Mouse (Mus musculus): ENCODE measurements around the gene Foxd1. TPM values are rescaled to one million over a fixed set of nuclear protein-coding genes. Genes with fewer than 3 reads are reported as not detected.

The Foxd1 gene
- polyA plus RNA-seq, 1 experiment from 2014 or later: 4.4 TPM

DNA sequence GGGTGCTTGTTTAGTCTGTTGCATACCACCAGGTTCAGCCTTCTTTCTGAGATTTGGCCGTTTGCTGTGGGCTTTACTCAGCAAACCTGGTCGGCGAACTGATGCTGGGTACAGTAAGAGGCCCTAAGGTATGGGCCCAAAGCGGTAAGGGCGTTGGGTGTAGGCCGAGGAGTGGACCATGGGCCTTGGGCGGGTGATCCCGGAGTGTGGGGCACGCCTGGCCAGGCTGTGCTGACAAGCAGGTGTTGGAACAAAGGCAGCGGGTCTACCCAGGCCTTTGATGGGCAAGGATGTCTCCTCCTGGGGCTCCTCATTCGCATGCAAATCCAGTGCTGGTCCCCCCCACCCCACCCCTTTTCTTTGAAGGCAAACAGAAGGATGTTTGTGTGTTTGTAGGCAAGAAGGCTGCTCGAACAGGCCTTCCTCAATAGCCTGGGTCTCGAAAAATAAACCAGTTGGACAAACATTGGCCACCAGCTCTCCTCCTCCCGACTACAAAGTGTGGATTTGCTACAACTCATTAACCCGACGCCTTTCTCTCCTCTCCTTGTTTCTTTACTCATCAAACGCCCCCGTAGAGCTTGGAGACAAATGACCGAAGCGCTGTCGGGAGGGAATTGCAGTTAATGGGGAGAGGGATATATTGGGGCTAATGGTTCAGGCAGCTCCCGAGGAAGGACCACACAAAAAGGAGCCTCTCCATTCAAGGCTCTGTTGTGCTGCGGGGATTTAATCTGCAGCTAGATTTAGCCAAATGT is 4.6 kb downstream of the Foxd1 start:
- under 1% methylated on average over 23 of the region's 23 CpGs for WGBS
- Histone ChIP-seq H3K9ac (ENCODE audit: low read length) (0 out of 2 replicates have a peak overlapping the region, but pooled peaks have one; percentile 24), H3K4me2 (peak overlapping the region; percentile 18; the same call in 1 of the 2 replicates), H3K27me3 (ENCODE audit: control insufficient read depth, insufficient read depth, low read length) (peaks cover 90% of the 10 kb centered on the region), H3K4me3 (ENCODE audit: low read depth, low read length) (peak overlapping the region; percentile 15; the same call in 1 of the 2 replicates), H3K36me3 (ENCODE audit: control insufficient read depth, insufficient read depth, low read length) (no peaks in the 10 kb centered on the region), H3K4me1 (ENCODE audit: control insufficient read depth, insufficient read depth, low read length) (peaks cover 17% of the 10 kb centered on the region), H3K9me3 (ENCODE audit: control insufficient read depth, low read length) (no peaks in the 10 kb centered on the region), H3K27ac (ENCODE audit: low read depth, low read length) (0 out of 2 replicates have a peak overlapping the region, but pooled peaks have one; percentile 14)
- DNase-seq (ENCODE audit: low spot score, missing footprints): peak; percentile 94
- peak; percentile 31 for ATAC-seq (ENCODE audit: low FRiP score)

DNA sequence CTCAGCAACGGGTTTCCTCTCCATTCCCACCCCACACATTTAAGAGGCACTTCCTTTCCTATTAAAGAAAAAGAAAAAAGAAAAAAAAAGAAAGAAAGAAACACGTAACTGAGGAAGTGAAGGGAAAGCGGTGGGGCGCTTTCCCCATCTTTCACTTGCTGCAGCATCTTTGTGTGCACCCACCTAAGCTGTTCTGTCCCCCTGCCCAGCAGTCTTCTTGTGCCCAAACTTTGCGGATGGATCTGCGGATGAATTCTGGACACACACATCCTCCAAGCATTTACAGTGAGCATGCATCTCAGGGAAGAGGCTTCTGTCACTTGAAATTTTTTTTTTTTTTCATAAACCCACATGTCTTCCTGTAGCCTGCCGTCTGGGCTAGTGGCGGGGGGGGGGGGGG is 5.3 kb downstream of the Foxd1 start:
- peak; percentile 93 for DNase-seq (ENCODE audit: low spot score, missing footprints)
- Histone ChIP-seq H3K9ac (ENCODE audit: low read length) (no peak overlapping the region), H3K4me1 (ENCODE audit: control insufficient read depth, insufficient read depth, low read length) (peaks cover 12% of the 10 kb centered on the region), H3K9me3 (ENCODE audit: control insufficient read depth, low read length) (no peaks in the 10 kb centered on the region), H3K36me3 (ENCODE audit: control insufficient read depth, insufficient read depth, low read length) (no peaks in the 10 kb centered on the region), H3K27ac (ENCODE audit: low read depth, low read length) (no peak overlapping the region), H3K27me3 (ENCODE audit: control insufficient read depth, insufficient read depth, low read length) (peaks cover 88% of the 10 kb centered on the region), H3K4me3 (ENCODE audit: low read depth, low read length) (no peak overlapping the region), H3K4me2 (no peak overlapping the region)
- WGBS: 3% methylated on average over 6 of the region's 8 CpGs
- ATAC-seq (ENCODE audit: low FRiP score): no peak

GRCm38 (mm10) chr13:98360391-98360790 is 6.3 kb downstream of the Foxd1 start:
- Histone ChIP-seq H3K4me2 (no peak overlapping the region), H3K4me1 (ENCODE audit: control insufficient read depth, insufficient read depth, low read length) (peaks cover 5% of the 10 kb centered on the region), H3K27ac (ENCODE audit: low read depth, low read length) (no peak overlapping the region), H3K9ac (ENCODE audit: low read length) (no peak overlapping the region), H3K36me3 (ENCODE audit: control insufficient read depth, insufficient read depth, low read length) (no peaks in the 10 kb centered on the region), H3K9me3 (ENCODE audit: control insufficient read depth, low read length) (no peaks in the 10 kb centered on the region), H3K4me3 (ENCODE audit: low read depth, low read length) (no peak overlapping the region), H3K27me3 (ENCODE audit: control insufficient read depth, insufficient read depth, low read length) (peaks cover 86% of the 10 kb centered on the region)
- ATAC-seq (ENCODE audit: low FRiP score) (no peak), DNase-seq (ENCODE audit: low spot score, missing footprints) (peak; percentile 91)
- 7% methylated on average over 6 of the region's 6 CpGs for WGBS

DNA sequence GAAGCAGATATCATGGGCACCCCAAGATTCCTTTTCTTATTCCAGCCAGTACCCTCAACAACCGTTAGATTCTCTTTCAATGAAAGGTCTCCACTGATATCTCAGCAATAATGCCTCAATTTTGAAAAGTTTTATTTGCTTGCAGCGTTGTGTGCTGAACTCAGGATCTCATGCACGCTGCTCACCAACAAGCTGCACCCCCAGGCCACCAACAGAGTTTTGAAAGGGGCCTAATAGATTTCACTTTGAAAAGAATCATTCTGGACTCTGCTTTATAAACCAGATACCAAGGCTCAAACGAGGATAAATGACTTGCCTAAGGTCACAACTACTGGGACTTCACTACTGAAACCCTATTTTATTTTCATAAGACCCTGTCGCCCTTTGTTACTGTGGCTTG is 7.1 kb downstream of the Foxd1 start:
- 6% methylated on average over 5 of the region's 5 CpGs for WGBS
- H3K9ac ChIP-seq (ENCODE audit: low read length): no peak overlapping the region
- peaks cover 6% of the 10 kb centered on the region for H3K4me1 ChIP-seq (ENCODE audit: control insufficient read depth, insufficient read depth, low read length)
- H3K27ac ChIP-seq (ENCODE audit: low read depth, low read length): no peak overlapping the region
- DNase-seq (ENCODE audit: low spot score, missing footprints) (peak; percentile 91), ATAC-seq (ENCODE audit: low FRiP score) (no peak)
- no peak overlapping the region for H3K4me2 ChIP-seq
- no peaks in the 10 kb centered on the region for H3K9me3 ChIP-seq (ENCODE audit: control insufficient read depth, low read length)
- peaks cover 86% of the 10 kb centered on the region for H3K27me3 ChIP-seq (ENCODE audit: control insufficient read depth, insufficient read depth, low read length)
- H3K4me3 ChIP-seq (ENCODE audit: low read depth, low read length): no peak overlapping the region
- no peaks in the 10 kb centered on the region for H3K36me3 ChIP-seq (ENCODE audit: control insufficient read depth, insufficient read depth, low read length)

DNA sequence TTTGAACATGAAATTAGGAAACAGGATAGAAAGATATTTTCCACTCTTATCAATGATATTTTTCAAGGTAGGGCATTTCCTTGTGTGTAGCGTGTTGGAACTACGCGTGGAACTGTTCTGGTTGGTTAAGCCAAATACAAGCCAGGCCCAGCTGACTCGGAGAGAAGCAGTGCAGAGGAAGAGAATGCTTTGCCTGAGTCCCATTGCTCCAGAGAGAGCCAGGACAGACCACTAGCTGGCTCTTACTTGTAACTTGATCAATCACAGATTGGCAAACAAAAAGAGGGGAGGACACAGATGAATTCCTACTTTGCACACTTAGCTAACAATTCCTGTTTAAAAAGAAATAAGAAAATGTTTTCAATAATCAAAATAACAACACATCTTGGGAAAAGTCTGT is 9.0 kb downstream of the Foxd1 start:
- ATAC-seq (ENCODE audit: low FRiP score) (no peak), DNase-seq (ENCODE audit: low spot score, missing footprints) (peak; percentile 90)
- WGBS: under 1% methylated on average over 4 of the region's 4 CpGs

GRCm38 (mm10) chr13:98365081-98365480 is 11.0 kb downstream of the Foxd1 start:
- no peaks in the 10 kb centered on the region for H3K36me3 ChIP-seq (ENCODE audit: control insufficient read depth, insufficient read depth, low read length)
- no peak overlapping the region for H3K4me3 ChIP-seq (ENCODE audit: low read depth, low read length)
- H3K27me3 ChIP-seq (ENCODE audit: control insufficient read depth, insufficient read depth, low read length): peaks cover 90% of the 10 kb centered on the region
- no peak for ATAC-seq (ENCODE audit: low FRiP score)
- peak; percentile 96 for DNase-seq (ENCODE audit: low spot score, missing footprints)
- H3K27ac ChIP-seq (ENCODE audit: low read depth, low read length): no peak overlapping the region
- under 1% methylated on average over 8 of the region's 8 CpGs for WGBS
- H3K4me2 ChIP-seq: no peak overlapping the region
- peaks cover 8% of the 10 kb centered on the region for H3K4me1 ChIP-seq (ENCODE audit: control insufficient read depth, insufficient read depth, low read length)
- H3K9ac ChIP-seq (ENCODE audit: low read length): no peak overlapping the region
- H3K9me3 ChIP-seq (ENCODE audit: control insufficient read depth, low read length): no peaks in the 10 kb centered on the region

More for the DNA sequence above, 9.0 kb downstream of the Foxd1 start:
- peaks cover 10% of the 10 kb centered on the region for H3K4me1 ChIP-seq (ENCODE audit: control insufficient read depth, insufficient read depth, low read length)
- H3K36me3 ChIP-seq (ENCODE audit: control insufficient read depth, insufficient read depth, low read length): no peaks in the 10 kb centered on the region
- H3K9ac ChIP-seq (ENCODE audit: low read length): no peak overlapping the region
- H3K27me3 ChIP-seq (ENCODE audit: control insufficient read depth, insufficient read depth, low read length): peaks cover 90% of the 10 kb centered on the region
- no peak overlapping the region for H3K4me3 ChIP-seq (ENCODE audit: low read depth, low read length)
- no peak overlapping the region for H3K27ac ChIP-seq (ENCODE audit: low read depth, low read length)
- no peak overlapping the region for H3K4me2 ChIP-seq
- H3K9me3 ChIP-seq (ENCODE audit: control insufficient read depth, low read length): no peaks in the 10 kb centered on the region

- no peak overlapping the region for H3K9ac ChIP-seq (ENCODE audit: low read length)
- peak overlapping the region; percentile 38 for H3K4me2 ChIP-seq
- H3K36me3 ChIP-seq (ENCODE audit: control insufficient read depth, insufficient read depth, low read length): no peaks in the 10 kb centered on the region
- under 1% methylated on average over 52 of the region's 52 CpGs for WGBS
- ATAC-seq (ENCODE audit: low FRiP score) (peak; percentile 40; the same call in 1 of the 2 replicates), DNase-seq (ENCODE audit: low spot score, missing footprints) (peak; percentile 97)
- no peak overlapping the region for H3K27ac ChIP-seq (ENCODE audit: low read depth, low read length)
- H3K4me3 ChIP-seq (ENCODE audit: low read depth, low read length): peak overlapping the region; percentile 16
- peaks cover 88% of the 10 kb centered on the region for H3K27me3 ChIP-seq (ENCODE audit: control insufficient read depth, insufficient read depth, low read length)
- no peaks in the 10 kb centered on the region for H3K9me3 ChIP-seq (ENCODE audit: control insufficient read depth, low read length)
- H3K4me1 ChIP-seq (ENCODE audit: control insufficient read depth, insufficient read depth, low read length): peaks cover 8% of the 10 kb centered on the region
These were observed 11.9 kb downstream of the Foxd1 start for GRCm38 (mm10) chr13:98365766-98366421.

GRCm38 (mm10) chr13:98366469-98367275 is 12.6 kb downstream of the Foxd1 start:
- H3K4me3 ChIP-seq (ENCODE audit: low read depth, low read length): 0 out of 2 replicates have a peak overlapping the region, but pooled peaks have one; percentile 16
- H3K4me1 ChIP-seq (ENCODE audit: control insufficient read depth, insufficient read depth, low read length): peaks cover 8% of the 10 kb centered on the region
- under 1% methylated on average over 43 of the region's 43 CpGs for WGBS
- H3K27ac ChIP-seq (ENCODE audit: low read depth, low read length): no peak overlapping the region
- ATAC-seq (ENCODE audit: low FRiP score): peak; percentile 24; the same call in 1 of the 2 replicates
- peak overlapping the region; percentile 38 for H3K4me2 ChIP-seq
- H3K36me3 ChIP-seq (ENCODE audit: control insufficient read depth, insufficient read depth, low read length): no peaks in the 10 kb centered on the region
- no peak overlapping the region for H3K9ac ChIP-seq (ENCODE audit: low read length)
- no peaks in the 10 kb centered on the region for H3K9me3 ChIP-seq (ENCODE audit: control insufficient read depth, low read length)
- H3K27me3 ChIP-seq (ENCODE audit: control insufficient read depth, insufficient read depth, low read length): peaks cover 82% of the 10 kb centered on the region
- peak; percentile 95 for DNase-seq (ENCODE audit: low spot score, missing footprints)
